Mouse (Mus musculus) gastrocnemius, adult 18-20 months (tissue): ENCODE results near the gene Pafah1b3. TPM values are rescaled to one million over a fixed set of nuclear protein-coding genes. Genes with fewer than 3 reads are reported as not detected.

Experiments
- DNase-seq: peaks from one replicate; pipeline ENCODE4 v3.0.0; 2021; ENCODE audit warnings: low spot score
- total RNA-seq, 2 experiments: library from RNA; stranded (reverse); gene quantifications; 2 replicates each; pipeline ENCODE4 v1.2.3; 2021

Gene Pafah1b3
- total RNA-seq, 2 experiments from 2014 or later = 0.82 to 1.1 TPM

- DNase-seq = no peak
These were observed 8.3 kb upstream of the Pafah1b3 start, which contains the start of gene Tmem145 for GRCm38 (mm10) chr7:25305956-25306613. Gene Tmem145 (plus strand): TSS chr7:25306106.

- no peak for DNase-seq
These were observed 7.7 kb upstream of the Pafah1b3 start for GRCm38 (mm10) chr7:25305481-25305880.

- DNase-seq = no peak
These were observed 5.9 kb upstream of the Pafah1b3 start for GRCm38 (mm10) chr7:25303685-25304006.

GRCm38 (mm10) chr7:25303003-25303684 is 5.4 kb upstream of the Pafah1b3 start:
- DNase-seq = no peak

- DNase-seq = no peak
These were observed 3.3 kb upstream of the Pafah1b3 start, which contains the start of gene Prr19 for GRCm38 (mm10) chr7:25301063-25301462. Gene Prr19 (plus strand): TSS chr7:25301411.

GRCm38 (mm10) chr7:25296945-25297453 is 787 bp downstream of the Pafah1b3 start:
- no peak for DNase-seq

GRCm38 (mm10) chr7:25294960-25295722 is 2.6 kb downstream of the Pafah1b3 start:
- DNase-seq = no peak

- DNase-seq = no peak
These were observed 3.3 kb downstream of the Pafah1b3 start for GRCm38 (mm10) chr7:25294495-25294894.

GRCm38 (mm10) chr7:25293191-25293739 is 4.5 kb downstream of the Pafah1b3 start:
- DNase-seq = no peak

- no peak for DNase-seq
These were observed 5.7 kb downstream of the Pafah1b3 start for GRCm38 (mm10) chr7:25292107-25292506.

- DNase-seq = no peak
These were observed 6.9 kb downstream of the Pafah1b3 start for GRCm38 (mm10) chr7:25290911-25291310.

GRCm38 (mm10) chr7:25290463-25290862 is 7.3 kb downstream of the Pafah1b3 start:
- DNase-seq = no peak

GRCm38 (mm10) chr7:25289925-25290324 is 7.9 kb downstream of the Pafah1b3 start:
- DNase-seq = no peak

- DNase-seq = no peak
These were observed 9.1 kb downstream of the Pafah1b3 start for GRCm38 (mm10) chr7:25288721-25289120.

- no peak for DNase-seq
These were observed 9.8 kb downstream of the Pafah1b3 start for GRCm38 (mm10) chr7:25288011-25288410.

GRCm38 (mm10) chr7:25286989-25287388 is 10.8 kb downstream of the Pafah1b3 start:
- DNase-seq = no peak

- no peak for DNase-seq
These were observed 12.1 kb downstream of the Pafah1b3 start for GRCm38 (mm10) chr7:25285511-25286238.

GRCm38 (mm10) chr7:25284766-25285165 is 13.0 kb downstream of the Pafah1b3 start:
- no peak for DNase-seq

- no peak for DNase-seq
These were observed 13.6 kb downstream of the Pafah1b3 start for GRCm38 (mm10) chr7:25284171-25284570.

GRCm38 (mm10) chr7:25283637-25284036 is 14.1 kb downstream of the Pafah1b3 start:
- DNase-seq = no peak

- DNase-seq = no peak
These were observed 15.0 kb downstream of the Pafah1b3 start for GRCm38 (mm10) chr7:25282731-25283211.
